Mouse (Mus musculus): ENCODE data around the gene Gm20716. TPM values are rescaled to one million over a fixed set of nuclear protein-coding genes. Genes with fewer than 3 reads are reported as not detected.

The Gm20716 gene
- total and polyA plus RNA-seq, 3 experiments = 24.4 to 29.4 TPM; not detected in 1

DNA sequence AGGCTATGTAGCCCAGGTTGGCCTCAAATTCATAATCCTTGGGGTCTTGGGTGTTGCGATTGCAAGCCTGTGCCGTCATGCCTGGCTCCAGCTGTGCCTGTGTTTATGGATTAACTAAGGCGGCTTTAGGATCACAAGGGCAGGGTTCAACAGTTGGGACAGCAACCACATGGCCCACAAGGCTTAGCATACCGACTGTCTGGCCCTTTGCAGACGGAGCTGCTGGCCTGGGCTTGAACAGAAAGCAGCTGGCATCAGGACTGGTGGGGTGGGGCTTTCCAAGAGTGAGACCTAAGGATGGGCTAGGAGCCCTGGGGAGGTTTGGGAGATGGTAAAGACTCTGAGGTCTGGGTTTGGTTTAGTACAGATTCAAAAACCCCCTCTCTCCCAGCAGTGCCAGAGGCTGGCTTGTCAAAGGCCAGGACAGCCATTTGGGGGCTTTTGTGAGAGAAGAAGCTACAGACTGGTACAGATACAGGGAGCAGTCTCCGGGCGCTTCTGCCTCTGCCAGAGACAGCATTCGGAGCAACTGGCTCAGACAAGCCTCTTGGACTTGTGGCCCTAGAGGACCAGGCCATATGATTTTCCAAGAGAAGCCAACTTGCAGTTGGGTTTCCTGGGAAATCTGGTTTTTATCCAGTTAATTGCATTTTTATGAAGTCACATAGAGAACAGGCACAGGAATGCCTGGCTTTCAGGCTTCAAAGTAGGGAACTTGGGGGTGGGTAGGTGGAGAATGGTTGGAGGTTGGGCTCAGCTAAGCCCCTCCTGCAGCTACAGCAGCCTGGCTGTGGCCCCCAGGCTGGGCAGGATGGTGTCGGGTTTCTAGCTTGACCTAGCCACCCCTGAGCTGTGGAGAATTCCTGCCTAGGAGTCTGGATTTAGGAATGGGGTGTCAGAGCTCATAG, 61.0 kb downstream of the Gm20716 start:
- no peak for DNase-seq (ENCODE audit: low read depth, low spot score)
- H3K9me3 ChIP-seq (replicated peaks; ENCODE audit: insufficient read depth, low read length) = no peaks in the 10 kb centered on the region
- no peaks in the 10 kb centered on the region for H3K27me3 ChIP-seq (ENCODE audit: control insufficient read depth in 1 of 2, insufficient read depth in 2 of 2, low read length in 2 of 2)
- H3K9ac ChIP-seq (ENCODE audit: control insufficient read depth, low read depth, low read length, poor library complexity, severe bottlenecking) = no peak overlapping the region
- TF ChIP-seq CHD2 (IDR thresholded peaks at IDR 0.05; ENCODE audit: low read length) = no peak
- TF ChIP-seq USF2 (IDR thresholded peaks at IDR 0.05; ENCODE audit: borderline replicate concordance in 1 of 2, insufficient read depth in 1 of 2, low read depth in 1 of 2, low read length in 2 of 2) = no peak
- TF ChIP-seq CTCF (IDR thresholded peaks at IDR 0.05 in 2 of 3, conservative IDR thresholded peaks at IDR 0.05 in 1 of 3; ENCODE audit: control insufficient read depth in 1 of 3, insufficient read depth in 1 of 3, low read depth in 2 of 3, low read length in 3 of 3, poor library complexity in 1 of 3, severe bottlenecking in 1 of 3) = no peak
- no peak for TF ChIP-seq CHD1 (IDR thresholded peaks at IDR 0.05; ENCODE audit: low read depth, low read length)
- TF ChIP-seq TCF12 (IDR thresholded peaks at IDR 0.05; ENCODE audit: low read depth, low read length) = no peak
- no peaks in the 10 kb centered on the region for H3K36me3 ChIP-seq (ENCODE audit: control insufficient read depth in 1 of 2, insufficient read depth in 2 of 2, low read length in 2 of 2)
- H3K79me2 ChIP-seq (ENCODE audit: control insufficient read depth, insufficient read depth, low read length, poor library complexity) = no peaks in the 10 kb centered on the region
- H3K4me3 ChIP-seq (ENCODE audit: control insufficient read depth in 1 of 2, insufficient read depth in 1 of 2, low read depth in 2 of 2, low read length in 2 of 2) = peak overlapping the region in 1 of 2 experiments; percentile 78; a peak in 1 of 4 replicates
- no peak overlapping the region for H3K27ac ChIP-seq (ENCODE audit: control insufficient read depth, low read depth, low read length)
- H3K4me1 ChIP-seq (ENCODE audit: control insufficient read depth in 1 of 2, insufficient read depth in 2 of 2, low read length in 2 of 2) = no peaks in the 10 kb centered on the region; a peak in 1 of 4 replicates

DNA sequence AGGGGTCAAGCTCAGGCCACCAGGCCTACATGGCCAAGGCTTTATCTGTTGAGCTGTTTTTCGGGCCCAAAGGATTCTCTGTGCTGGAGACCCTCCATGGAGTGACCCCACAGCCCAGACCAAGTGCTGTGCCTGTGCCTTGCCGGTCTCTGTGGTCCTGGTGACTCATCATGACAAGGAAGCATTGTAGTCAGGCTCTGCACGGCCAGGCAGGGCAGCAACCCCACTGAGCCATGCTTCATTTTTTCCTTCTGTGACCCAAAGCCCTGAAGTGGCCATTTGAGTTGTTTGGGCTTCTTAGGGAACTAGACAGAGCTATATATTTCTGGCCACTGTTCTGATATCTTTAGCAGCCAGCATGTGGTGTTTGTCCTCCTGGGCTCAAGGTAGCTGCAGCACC, 62.4 kb downstream of the Gm20716 start:
- Histone ChIP-seq H3K27me3 (ENCODE audit: control insufficient read depth in 1 of 2, insufficient read depth in 2 of 2, low read length in 2 of 2) (no peaks in the 10 kb centered on the region), H3K36me3 (ENCODE audit: control insufficient read depth in 1 of 2, insufficient read depth in 2 of 2, low read length in 2 of 2) (no peaks in the 10 kb centered on the region), H3K27ac (ENCODE audit: control insufficient read depth, low read depth, low read length) (no peak overlapping the region), H3K9ac (ENCODE audit: control insufficient read depth, low read depth, low read length, poor library complexity, severe bottlenecking) (no peak overlapping the region), H3K4me3 (ENCODE audit: control insufficient read depth in 1 of 2, insufficient read depth in 1 of 2, low read depth in 2 of 2, low read length in 2 of 2) (no peak overlapping the region), H3K9me3 (replicated peaks; ENCODE audit: insufficient read depth, low read length) (no peaks in the 10 kb centered on the region), H3K79me2 (ENCODE audit: control insufficient read depth, insufficient read depth, low read length, poor library complexity) (no peaks in the 10 kb centered on the region), H3K4me1 (ENCODE audit: control insufficient read depth in 1 of 2, insufficient read depth in 2 of 2, low read length in 2 of 2) (no peaks in the 10 kb centered on the region; a peak in 1 of 4 replicates)
- DNase-seq (ENCODE audit: low read depth, low spot score) = no peak
- no peak for TF ChIP-seq MAFK (IDR thresholded peaks at IDR 0.05; ENCODE audit: borderline replicate concordance, low read depth, low read length)

DNA sequence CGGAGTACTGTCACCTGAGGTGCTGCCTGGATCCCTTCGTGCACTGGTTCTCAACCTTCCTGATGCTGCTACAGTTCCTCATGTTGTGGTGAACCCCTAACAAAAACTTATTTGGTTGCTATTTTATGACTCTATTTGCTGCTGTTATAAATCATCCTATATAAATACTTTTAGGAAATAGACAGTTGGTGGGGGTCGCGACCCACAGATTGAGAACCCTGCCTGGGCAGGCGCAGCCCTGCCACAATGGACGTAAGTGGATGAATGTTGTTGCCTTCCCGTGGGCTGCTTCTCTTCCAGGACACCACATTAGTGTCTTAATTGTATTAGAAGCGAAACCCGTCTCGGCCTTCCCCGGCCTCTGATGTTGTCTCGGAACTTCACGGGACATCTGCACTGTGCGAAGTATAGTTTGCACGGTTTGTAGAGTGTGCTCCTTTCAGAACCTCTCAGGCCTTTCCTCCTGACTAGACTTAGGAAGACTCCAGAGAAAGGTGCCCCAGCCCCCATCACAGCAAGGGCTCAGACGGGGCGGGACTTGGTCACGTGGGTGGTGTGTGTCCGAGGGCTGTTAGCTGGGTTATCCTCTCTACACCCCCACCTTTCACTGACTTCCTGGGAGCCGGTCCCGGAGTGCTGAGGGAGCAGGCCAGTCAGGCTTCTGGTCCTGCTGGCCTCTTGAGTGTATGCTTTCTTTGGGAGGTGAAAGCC, 63.3 kb downstream of the Gm20716 start:
- TF ChIP-seq ETS1 (IDR thresholded peaks at IDR 0.05; ENCODE audit: low read depth, low read length) (no peak), E2F4 (IDR thresholded peaks at IDR 0.05; ENCODE audit: borderline replicate concordance, low read depth, low read length) (no peak), KAT2A (conservative IDR thresholded peaks at IDR 0.05; ENCODE audit: low read depth, low read length) (no peak), POLR2AphosphoS2 (IDR thresholded peaks at IDR 0.05; ENCODE audit: low read length) (no peak)
- no peaks in the 10 kb centered on the region for H3K9me3 ChIP-seq (replicated peaks; ENCODE audit: insufficient read depth, low read length)
- no peaks in the 10 kb centered on the region for H3K79me2 ChIP-seq (ENCODE audit: control insufficient read depth, insufficient read depth, low read length, poor library complexity)
- no peaks in the 10 kb centered on the region; a peak in 1 of 4 replicates for H3K4me1 ChIP-seq (ENCODE audit: control insufficient read depth in 1 of 2, insufficient read depth in 2 of 2, low read length in 2 of 2)
- no peak overlapping the region for H3K4me3 ChIP-seq (ENCODE audit: control insufficient read depth in 1 of 2, insufficient read depth in 1 of 2, low read depth in 2 of 2, low read length in 2 of 2)
- H3K36me3 ChIP-seq (ENCODE audit: control insufficient read depth in 1 of 2, insufficient read depth in 2 of 2, low read length in 2 of 2) = no peaks in the 10 kb centered on the region
- H3K27ac ChIP-seq (ENCODE audit: control insufficient read depth, low read depth, low read length) = no peak overlapping the region
- no peak overlapping the region for H3K9ac ChIP-seq (ENCODE audit: control insufficient read depth, low read depth, low read length, poor library complexity, severe bottlenecking)
- DNase-seq (ENCODE audit: low read depth, low spot score) = no peak
- no peaks in the 10 kb centered on the region for H3K27me3 ChIP-seq (ENCODE audit: control insufficient read depth in 1 of 2, insufficient read depth in 2 of 2, low read length in 2 of 2)

Data from MEL (cell line).